Mouse (Mus musculus): Measurements from ENCODE around the gene Gm2115.

GRCm38 (mm10) chr7:84631878-84632277, 103.1 kb downstream of the Gm2115 start:
- TF ChIP-seq NANOG (IDR thresholded peaks at IDR 0.05; ENCODE audit: borderline replicate concordance, low read length) (no peak), CTCF (conservative IDR thresholded peaks at IDR 0.05; ENCODE audit: low read length) (no peak)
